In genomic region chr17:86839308-86839707, GRCm38 (mm10) we compare ENCODE assay signal across 17 mouse cellular contexts.
"Had no signal": no experiment of that assay in that cellular context is flagged by ENCODE, and none has a peak within 500 bp of the region (broad histone marks: within the 10 kb centered on the region; RNA-seq: fewer than 3 reads in every experiment).

No protein-coding gene starts in this region.

- ATAC-seq: intestine, embryonic 16.5 days; midbrain, embryonic 16.5 days had no signal

- H3K27me3 ChIP-seq: liver, embryonic 13.5 days; midbrain, embryonic 12.5 days; stomach, embryonic 15.5 days had no signal

- H3K4me1 ChIP-seq: liver, embryonic 13.5 days; midbrain, embryonic 12.5 days; stomach, embryonic 15.5 days had no signal

- H3K9me3 ChIP-seq: liver, embryonic 13.5 days; midbrain, embryonic 12.5 days; stomach, embryonic 15.5 days had no signal

- H3K27ac ChIP-seq: liver, embryonic 13.5 days; midbrain, embryonic 12.5 days; stomach, embryonic 15.5 days had no signal

- H3K36me3 ChIP-seq: liver, embryonic 13.5 days; midbrain, embryonic 12.5 days; stomach, embryonic 15.5 days had no signal

- H3K4me2 ChIP-seq: liver, embryonic 13.5 days; midbrain, embryonic 12.5 days; stomach, embryonic 15.5 days had no signal

- DNase-seq: kidney, adult 18-20 months; kidney, adult 9 months; kidney, postnatal 14 days; left cerebral cortex, postnatal 4 days; liver, embryonic 13.5 days; lung, adult 2 months; lung, postnatal 14 days; lung, postnatal 4 days; right cerebral cortex, adult 18-20 months; right cerebral cortex, postnatal 14 days; spleen, adult 18-20 months; thymus, postnatal 25 days had no signal

- H3K4me3 ChIP-seq: liver, embryonic 13.5 days; midbrain, embryonic 12.5 days; myocyte; stomach, embryonic 15.5 days had no signal

- H3K9ac ChIP-seq: liver, embryonic 13.5 days; midbrain, embryonic 12.5 days; stomach, embryonic 15.5 days had no signal
